Mouse (Mus musculus) MEL (cell line): Measurements from ENCODE around the gene Guca2a.

ENCODE experiments used
- CTCF ChIP-seq, 3 experiments: IDR thresholded peaks in 2 of 3; conservative IDR thresholded peaks in 1 of 3; 2 replicates each; pipeline ENCODE4 v1.5.1; 2011 to 2012; ENCODE audit warnings: low read length in 3 of 3, low read depth in 2 of 3, mild to moderate bottlenecking in 2 of 3, improper control_type of control experiment in 1 of 3, inconsistent platforms in 1 of 3, mixed read lengths in 1 of 3, moderate library complexity in 1 of 3; ENCODE audit not compliant: control insufficient read depth in 1 of 3, insufficient read depth in 1 of 3, poor library complexity in 1 of 3, severe bottlenecking in 1 of 3
- EP300 ChIP-seq, 2 experiments: IDR thresholded peaks; 2 replicates each; pipeline ENCODE4 v1.6.1; 2011; ENCODE audit warnings: improper control_type of control experiment in 2 of 2, low read length in 2 of 2, low read depth in 1 of 2, mild to moderate bottlenecking in 1 of 2
- JUND ChIP-seq: IDR thresholded peaks from 2 replicates; pipeline ENCODE4 v1.6.1; 2011; ENCODE audit warnings: low read depth, mild to moderate bottlenecking, improper control_type of control experiment, low read length
- MXI1 ChIP-seq: IDR thresholded peaks from 2 replicates; pipeline ENCODE4 v1.6.1; 2011; ENCODE audit warnings: mild to moderate bottlenecking, low read depth, low read length, improper control_type of control experiment
- POLR2A ChIP-seq, 2 experiments: IDR thresholded peaks; 2 replicates each; pipeline ENCODE4 v1.6.1; 2011 to 2012; ENCODE audit warnings: low read length in 2 of 2, mild to moderate bottlenecking in 2 of 2, control low read depth in 1 of 2, improper control_type of control experiment in 1 of 2, low read depth in 1 of 2, moderate library complexity in 1 of 2; ENCODE audit not compliant: control insufficient read depth in 1 of 2, insufficient read depth in 1 of 2, poor library complexity in 1 of 2

GRCm38 (mm10) chr4:119637946-119638345 lies 442 bp downstream of the Guca2a start:
- TF ChIP-seq EP300 (IDR thresholded peaks at IDR 0.05; ENCODE audit: low read depth in 1 of 2, low read length in 2 of 2) = no peak
- no peak for TF ChIP-seq CTCF (IDR thresholded peaks at IDR 0.05 in 2 of 3, conservative IDR thresholded peaks at IDR 0.05 in 1 of 3; ENCODE audit: control insufficient read depth in 1 of 3, insufficient read depth in 1 of 3, low read depth in 2 of 3, low read length in 3 of 3, poor library complexity in 1 of 3, severe bottlenecking in 1 of 3)
- no peak for TF ChIP-seq POLR2A (IDR thresholded peaks at IDR 0.05; ENCODE audit: control insufficient read depth in 1 of 2, insufficient read depth in 1 of 2, low read depth in 1 of 2, low read length in 2 of 2, poor library complexity in 1 of 2)
- TF ChIP-seq JUND = no peak
- TF ChIP-seq MXI1 = no peak
